Mouse (Mus musculus): ENCODE results near the gene Hsf3.
"Not testable (repeated sequence)": the region's sequence is repeated elsewhere in the genome, so short reads cannot be mapped to it uniquely, and the experiment has no call there.

The Hsf3 gene

DNA sequence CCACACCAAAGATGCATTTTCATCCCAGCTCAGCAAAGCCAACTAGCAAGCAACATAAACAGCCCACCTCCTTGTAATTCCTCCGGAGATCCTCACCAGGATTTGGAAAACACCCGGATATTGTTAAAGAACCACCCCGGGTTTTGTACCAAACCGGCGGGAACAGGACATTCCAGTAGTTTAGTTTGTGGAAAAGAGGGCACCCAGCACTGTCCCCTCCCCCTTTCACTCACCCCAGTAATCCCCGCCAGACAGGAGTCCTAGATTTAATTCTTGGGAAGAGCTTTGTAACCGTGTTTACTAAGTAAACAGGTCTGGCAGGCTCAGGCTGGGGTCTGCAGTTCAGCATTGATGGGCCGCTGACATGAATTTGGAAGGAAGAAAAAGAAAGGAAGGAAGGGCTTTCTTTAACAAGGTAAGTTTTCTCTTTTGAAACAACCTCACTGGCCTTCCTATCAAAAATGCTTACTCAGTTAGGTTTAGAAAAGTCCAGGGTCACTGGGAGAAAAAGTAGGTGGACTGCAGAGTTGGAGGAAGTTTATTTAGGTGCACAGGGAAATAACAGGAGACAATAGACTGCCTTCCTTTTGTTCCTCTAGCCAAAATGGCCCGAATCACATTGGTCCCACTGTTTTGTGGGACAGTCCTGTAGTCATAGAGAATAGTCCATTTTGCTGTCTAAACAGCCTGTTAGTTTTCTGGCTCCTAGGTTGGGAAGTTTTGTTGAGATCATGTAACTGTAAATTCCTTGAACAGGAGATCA, at the start of gene Hsf3:
Gene Hsf3 (minus strand): TSS at position 94 of the 763 bp plus-strand sequence.
- DNase-seq, result no peak

DNA sequence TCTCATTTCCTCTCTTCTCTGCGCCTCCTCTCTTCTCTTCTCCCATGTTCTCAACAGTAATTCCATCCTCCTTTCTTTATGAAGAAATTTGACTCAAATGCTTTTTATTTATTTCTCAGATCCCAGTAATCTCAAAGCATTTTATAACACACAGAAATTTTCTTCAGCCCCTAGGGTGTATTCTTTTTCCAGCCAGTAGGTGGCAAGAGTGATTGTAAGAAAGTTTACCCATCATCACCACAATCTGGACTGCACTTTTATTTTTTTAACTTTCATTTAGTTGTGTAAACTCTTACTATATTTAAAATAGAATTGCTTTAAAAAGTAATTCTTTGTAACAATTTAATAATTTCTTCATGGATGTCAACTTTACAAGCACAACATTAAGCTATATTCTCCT, 45.5 kb upstream of the Hsf3 start:
- no peak for DNase-seq

DNA sequence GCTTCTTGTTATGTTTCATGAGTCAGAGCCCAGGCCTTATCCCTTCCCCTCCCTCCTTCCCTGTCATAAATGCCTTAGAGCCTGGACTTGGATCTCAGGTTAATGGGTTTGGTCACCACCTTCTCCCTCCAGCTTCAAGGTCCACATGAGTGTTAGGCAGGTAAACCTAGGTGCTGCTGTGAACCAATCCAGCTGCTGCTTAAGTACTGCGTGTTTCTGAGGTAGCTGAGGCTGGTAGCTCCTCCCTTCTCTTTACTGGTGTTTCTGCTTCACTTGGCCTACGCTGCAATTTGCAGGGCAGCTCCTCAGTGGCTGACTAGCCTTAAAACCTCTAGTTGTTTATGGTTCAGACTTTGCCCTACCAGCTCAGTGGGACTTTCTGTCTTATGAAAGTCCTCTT, 945 bp downstream of the Hsf3 start, which contains the start of gene Heph:
Gene Heph (plus strand): TSS at position 211 of the 400 bp plus-strand sequence.
- DNase-seq, result no peak

DNA sequence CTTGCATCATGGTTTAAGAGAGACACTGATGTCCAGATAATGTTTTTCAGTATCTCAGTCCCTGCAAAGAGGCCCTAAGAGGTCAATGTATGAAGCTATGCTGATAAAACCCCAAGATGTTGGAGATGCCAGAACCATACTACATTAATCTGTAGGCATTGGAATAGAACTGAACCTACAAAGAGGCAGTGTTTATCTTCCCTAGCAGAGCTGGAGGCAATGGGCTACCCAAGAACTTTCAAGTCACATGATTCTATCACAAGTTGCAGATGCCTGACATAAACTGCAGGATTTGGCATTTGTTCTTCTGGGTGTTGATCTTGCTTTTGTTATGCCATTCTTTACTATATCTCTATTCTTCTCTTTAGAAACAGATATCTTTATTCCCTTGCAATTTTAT, 36.7 kb downstream of the Hsf3 start:
- DNase-seq, result no peak

DNA sequence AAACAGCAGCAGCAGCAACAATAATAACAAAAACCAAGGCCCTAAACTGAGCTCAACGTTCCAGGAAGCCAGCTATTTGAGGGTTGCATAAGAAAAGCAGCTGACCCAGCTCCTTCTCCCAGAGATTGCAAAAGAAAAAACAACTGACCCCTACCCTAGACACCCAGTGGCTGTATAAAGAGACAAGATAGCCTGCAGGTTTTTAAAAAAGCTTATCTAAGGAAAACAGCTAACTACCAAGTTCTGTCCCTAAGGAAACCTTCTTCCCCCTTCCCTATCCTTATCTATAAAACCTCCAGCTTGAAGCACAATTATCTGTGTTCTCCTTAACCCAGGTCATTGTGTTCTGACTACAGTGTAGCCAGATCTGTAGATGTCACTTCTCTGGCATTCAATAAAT, 38.4 kb downstream of the Hsf3 start:
- DNase-seq, result no peak

DNA sequence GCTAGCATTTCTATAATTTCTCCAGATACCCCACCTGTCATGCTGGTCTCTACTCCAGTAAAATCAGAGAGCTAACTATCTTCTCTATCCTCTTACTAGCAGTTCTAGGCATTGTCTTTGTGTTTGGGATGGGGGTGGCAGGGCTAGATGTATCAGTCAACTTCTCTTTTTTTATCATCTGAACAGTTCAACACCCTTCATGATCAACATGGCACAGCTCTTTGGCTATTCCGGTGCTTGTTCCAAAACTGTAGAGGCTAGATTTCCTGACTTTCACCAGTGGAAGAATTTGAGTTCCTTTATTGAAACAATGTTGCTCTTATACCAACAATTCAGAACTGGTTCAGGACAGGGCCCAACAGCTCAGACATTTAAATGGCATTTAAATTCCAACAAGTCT, 39.1 kb downstream of the Hsf3 start:
- DNase-seq, result no peak

DNA sequence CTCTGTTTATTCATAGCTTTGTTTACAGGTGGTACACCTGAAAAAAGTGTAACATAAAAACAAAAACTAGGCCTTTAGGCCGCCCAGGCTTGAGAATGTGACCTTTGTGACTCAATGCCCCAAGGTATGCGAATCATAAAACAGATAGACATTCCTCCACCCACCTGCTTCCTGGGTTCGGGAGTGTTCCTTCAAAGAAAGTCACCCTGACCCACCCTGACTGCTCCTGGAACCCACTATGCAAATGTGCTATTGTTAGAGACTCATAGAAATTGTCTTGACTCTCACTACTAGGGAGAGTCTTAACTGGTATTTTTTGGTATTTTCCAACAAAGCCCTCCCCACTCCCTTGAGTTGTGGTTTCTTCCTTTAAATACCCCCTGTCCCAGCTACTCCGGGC, 40.7 kb downstream of the Hsf3 start:
- not testable (repeated sequence) for DNase-seq

DNA sequence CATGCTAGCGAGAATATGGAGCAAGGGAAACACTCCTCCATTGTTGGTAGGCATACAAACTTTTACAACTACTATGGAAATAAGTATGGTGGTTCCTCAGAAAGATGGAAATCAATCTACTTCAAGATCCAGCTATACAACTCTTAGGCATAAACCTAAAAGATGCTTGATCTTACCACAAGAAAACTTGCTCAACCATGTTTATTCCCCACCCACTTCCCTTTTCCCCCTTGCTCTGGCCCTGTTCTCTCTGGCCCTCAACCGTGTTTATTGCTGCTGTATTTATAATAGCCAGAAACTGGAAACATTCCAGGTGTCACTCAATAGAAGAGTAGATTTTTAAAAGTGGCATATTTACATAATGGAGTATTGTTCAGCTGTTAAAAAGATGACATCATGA, 117.0 kb downstream of the Hsf3 start:
- no peak for DNase-seq

DNA sequence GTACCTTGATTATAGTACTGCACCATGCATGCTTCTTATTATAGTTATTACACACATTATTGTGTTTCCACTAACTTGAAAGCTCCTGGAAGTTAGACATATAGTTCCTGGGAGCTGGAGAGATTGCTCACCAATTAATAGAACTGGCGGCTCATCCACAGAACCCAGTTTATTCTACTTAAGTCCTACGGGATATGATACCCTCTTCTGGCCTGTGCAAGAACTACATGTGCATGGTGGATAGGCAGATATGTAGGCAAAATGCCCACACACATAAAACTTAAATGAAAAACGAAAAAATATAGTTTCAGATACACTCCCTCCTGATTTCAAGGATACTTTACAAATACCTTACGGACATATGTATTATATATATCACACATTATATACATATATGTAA, 126.3 kb downstream of the Hsf3 start:
- DNase-seq, result peak; percentile 1

DNA sequence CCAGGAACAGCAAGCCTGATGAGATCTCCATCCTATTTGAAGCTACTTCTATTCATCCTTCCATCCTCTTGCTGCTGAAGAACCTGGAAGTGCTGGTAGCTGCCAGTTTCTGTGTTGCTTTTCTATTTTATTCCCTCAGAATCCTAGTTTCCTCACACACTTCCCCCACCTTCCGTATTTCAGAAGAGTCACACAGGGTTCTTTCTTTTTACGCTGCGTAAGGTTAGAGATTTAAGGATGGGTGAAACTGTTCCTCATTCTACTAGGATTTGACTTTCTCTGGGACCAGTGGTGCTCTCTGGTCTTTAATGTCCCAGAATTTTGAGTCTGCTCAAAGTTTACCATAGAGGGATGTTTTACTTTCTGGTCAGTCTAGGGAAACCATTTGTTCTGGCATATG, 162.8 kb downstream of the Hsf3 start, which contains the start of gene Vsig4:
Gene Vsig4 (minus strand): TSS at position 101 of the 400 bp plus-strand sequence.
- no peak for DNase-seq

DNA sequence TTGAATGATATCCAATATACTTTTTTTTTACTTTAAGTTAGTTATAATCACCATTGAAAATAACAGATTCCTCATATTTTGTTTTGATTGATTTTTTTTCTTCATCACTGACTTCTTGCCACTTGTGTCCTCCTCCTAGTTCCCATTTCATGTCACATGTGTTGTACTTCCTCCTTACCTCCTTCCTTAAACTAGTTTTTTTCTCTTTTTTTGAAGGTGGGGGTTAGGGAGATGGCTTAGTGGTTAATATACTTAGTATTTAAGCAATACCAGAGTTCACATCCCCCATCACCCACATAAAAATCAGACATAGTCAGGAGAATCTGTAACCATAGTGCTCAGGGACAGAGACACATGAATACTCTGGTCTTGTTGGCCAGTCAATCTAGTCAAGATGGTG, 199.6 kb downstream of the Hsf3 start:
- no peak for DNase-seq

Data from layer of hippocampus, adult 9-11 months (tissue).